Mouse (Mus musculus) hematopoietic stem cell, adult 5-6 weeks (primary cell): ENCODE data around the gene Tef. TPM values are rescaled to one million over a fixed set of nuclear protein-coding genes. Genes with fewer than 3 reads are reported as not detected.

ENCODE experiments used
- ATAC-seq, 2 experiments: fragments of 125-278 bp in 1 of 2; replicated peaks in 1 of 2; 2 replicates each; pipeline ENCODE4 v1.8.0; 2016 to 2017; ENCODE audit warnings: inconsistent platforms in 2 of 2, mild to moderate bottlenecking in 2 of 2, moderate number of reproducible peaks in 2 of 2, low read depth in 1 of 2, moderate TSS enrichment in 1 of 2; ENCODE audit not compliant: low FRiP score in 2 of 2, poor library complexity in 2 of 2, severe bottlenecking in 2 of 2, insufficient read depth in 1 of 2, low TSS enrichment in 1 of 2
- total RNA-seq: library from RNA; stranded (forward); fragments of 172-1452, 232-1000 nt; gene quantifications from 2 replicates; pipeline ENCODE4 v1.2.3, GENCODE M21; 2017

Tef gene
- total RNA-seq, 1 experiment from 2014 or later: 18.6 TPM

- no peak for ATAC-seq
Measured at GRCm38 (mm10) chr15:81836966-81837920, 35.0 kb downstream of the Tef start.

- no peak for ATAC-seq
Measured at GRCm38 (mm10) chr15:81838554-81839235, 36.5 kb downstream of the Tef start.

GRCm38 (mm10) chr15:81839634-81840033 is 37.4 kb downstream of the Tef start:
- 0 out of 4 replicates have a peak, but pooled peaks of 1 of the 2 experiments have one; percentile 25 for ATAC-seq

GRCm38 (mm10) chr15:81840306-81840705 is 38.1 kb downstream of the Tef start:
- no peak for ATAC-seq

- ATAC-seq: peak; percentile 23 to 37; a peak in 1 of 4 replicates
Measured at GRCm38 (mm10) chr15:81842275-81842674, 40.1 kb downstream of the Tef start.

- ATAC-seq: no peak
Measured at GRCm38 (mm10) chr15:81845033-81845625, 42.9 kb downstream of the Tef start.

- no peak for ATAC-seq
Measured at GRCm38 (mm10) chr15:81845724-81846123, 43.5 kb downstream of the Tef start.

GRCm38 (mm10) chr15:81846755-81847154 is 44.5 kb downstream of the Tef start:
- ATAC-seq: no peak

GRCm38 (mm10) chr15:81847161-81847560 is 44.9 kb downstream of the Tef start:
- no peak for ATAC-seq

GRCm38 (mm10) chr15:81847861-81848260 is 45.6 kb downstream of the Tef start:
- ATAC-seq: no peak

GRCm38 (mm10) chr15:81848301-81848700 is 46.1 kb downstream of the Tef start:
- ATAC-seq: peak in 1 of 2 experiments; percentile 34; a peak in 1 of 4 replicates

- ATAC-seq: no peak
Measured at GRCm38 (mm10) chr15:81849104-81849503, 46.9 kb downstream of the Tef start.

- ATAC-seq: no peak
Measured at GRCm38 (mm10) chr15:81850718-81851117, 48.5 kb downstream of the Tef start.

GRCm38 (mm10) chr15:81851375-81851774 is 49.2 kb downstream of the Tef start:
- peak; percentile 72 to 75 for ATAC-seq

GRCm38 (mm10) chr15:81852411-81853000 is 50.3 kb downstream of the Tef start:
- ATAC-seq: no peak

GRCm38 (mm10) chr15:81853081-81853480 is 50.9 kb downstream of the Tef start:
- no peak for ATAC-seq

- ATAC-seq: peak; percentile 63
Measured at GRCm38 (mm10) chr15:81856030-81856790, 54.0 kb downstream of the Tef start.
